Mouse (Mus musculus) lung, embryonic 16.5 days (tissue): Measurements from ENCODE around the gene Olfr339. TPM values are rescaled to one million over a fixed set of nuclear protein-coding genes. Genes with fewer than 3 reads are reported as not detected.
A peak's percentile ranks its signal among the peaks of the same experiment; 100 is the strongest.
"Not testable (repeated sequence)": the region's sequence is repeated elsewhere in the genome, so short reads cannot be mapped to it uniquely, and the experiment has no call there.

Experiments used
- ATAC-seq: fragments of 200-750 bp; cut with Nextera tagmentation; 2 replicates; pipeline ENCODE4 v1.8.0; 2017; ENCODE audit warnings: low read depth, mild to moderate bottlenecking, moderate library complexity
- H3K27ac ChIP-seq: fragments of 300-500 bp; sonication (generic); 2 replicates; pipeline ENCODE4 v1.5.1; 2014; ENCODE audit warnings: mild to moderate bottlenecking, control low read depth, low read length
- H3K27me3 ChIP-seq: fragments of 300-500 bp; sonication (generic); 2 replicates; pipeline ENCODE4 v1.6.1; 2014; ENCODE audit warnings: low read depth, low read length, mixed read lengths; ENCODE audit not compliant: control insufficient read depth, insufficient read depth
- H3K36me3 ChIP-seq: fragments of 300-500 bp; sonication (generic); 2 replicates; pipeline ENCODE4 v1.6.1; 2014; ENCODE audit warnings: low read length; ENCODE audit not compliant: control insufficient read depth, insufficient read depth
- H3K4me1 ChIP-seq: fragments of 300-500 bp; sonication (generic); replicated peaks from 2 replicates; pipeline ENCODE4 v1.6.1; 2014; ENCODE audit warnings: low read length, mixed read lengths; ENCODE audit not compliant: control insufficient read depth, insufficient read depth
- H3K4me2 ChIP-seq: fragments of 300-500 bp; sonication (generic); 2 replicates; pipeline ENCODE4 v1.6.1; 2014; ENCODE audit warnings: low read depth, low read length, control low read depth
- H3K4me3 ChIP-seq: fragments of 300-500 bp; sonication (generic); 2 replicates; pipeline ENCODE4 v1.5.1; 2014; ENCODE audit warnings: mild to moderate bottlenecking, low read length, control low read depth
- H3K9ac ChIP-seq: fragments of 300-500 bp; sonication (generic); 2 replicates; pipeline ENCODE4 v1.6.1; 2014; ENCODE audit warnings: low read length, control low read depth
- H3K9me3 ChIP-seq: fragments of 300-500 bp; sonication (generic); 2 replicates; pipeline ENCODE4 v1.6.1; 2016; ENCODE audit warnings: low read length; ENCODE audit not compliant: control insufficient read depth
- WGBS: fragments of 180-500 bp; shearing (Covaris S2); extraction: QIAGEN DNeasy Blood & Tissue Kit; methylation state at CpG from one replicate; pipeline ENCODE4 v1.1.7; 2014; 5-methylcytosine and 5-hydroxymethylcytosine counted together
- polyA plus RNA-seq: library from polyadenylated mRNA; unstranded; fragments of >200 nt; fragmentation: Nextera tagmentation; extraction: Ambion mirVana; gene quantifications from 2 replicates; pipeline ENCODE4 v1.2.1, GENCODE M21; 2015

The Olfr339 gene
- polyA plus RNA-seq, result not detected in 2 replicates

DNA sequence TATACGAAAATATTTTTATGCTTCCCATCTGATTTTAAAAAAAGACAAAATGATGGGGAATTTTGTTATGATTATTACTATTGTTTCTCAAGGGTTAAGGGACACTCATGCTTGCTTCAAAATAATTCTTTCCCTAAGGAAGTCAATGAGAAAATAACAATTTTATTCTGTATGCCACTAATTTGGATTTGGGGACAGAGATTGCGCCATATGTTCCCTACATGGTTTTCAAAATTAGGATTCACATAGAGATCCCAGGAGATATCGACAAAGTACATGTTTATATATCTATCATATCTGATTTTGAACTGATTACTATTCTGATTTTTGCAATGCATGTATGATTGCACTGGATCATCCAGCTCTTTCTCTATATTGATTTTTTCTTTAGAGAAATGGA lies at the start of gene Olfr339:
Gene Olfr339, plus strand, starts transcription at position 301 of the 400 bp plus-strand sequence.
- no peaks in the 10 kb centered on the region for H3K4me1 ChIP-seq
- H3K9me3 ChIP-seq, result no peaks in the 10 kb centered on the region
- no peak within 1 kb of the TSS for H3K27ac ChIP-seq
- no peak within 1 kb of the TSS for H3K9ac ChIP-seq
- no peak for ATAC-seq
- H3K27me3 ChIP-seq, result no peaks in the 10 kb centered on the region
- WGBS, result 80% methylated on average over 3 of the region's 3 CpGs
- H3K36me3 ChIP-seq, result no peaks in the 10 kb centered on the region
- H3K4me3 ChIP-seq, result no peak within 1 kb of the TSS
- no peak within 1 kb of the TSS for H3K4me2 ChIP-seq

DNA sequence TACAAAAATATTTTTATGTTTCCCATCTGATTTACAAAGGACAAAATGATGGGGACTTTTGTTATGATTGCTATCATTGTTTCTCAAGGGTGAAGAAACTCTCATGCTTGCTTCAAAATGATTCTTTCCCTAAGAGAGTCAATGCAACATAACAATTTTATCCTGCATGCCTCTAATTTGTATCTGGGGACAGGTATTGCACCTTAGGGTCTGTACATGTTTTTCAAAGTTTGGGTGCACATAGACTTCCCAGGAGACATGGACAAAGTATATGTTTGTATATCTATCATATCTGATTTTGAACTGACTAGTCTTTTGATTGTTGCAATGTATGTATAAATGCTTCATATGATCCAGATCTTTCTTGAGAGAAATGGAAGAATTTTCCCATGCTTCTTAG lies 45.5 kb upstream of the Olfr339 start, which contains the start of gene Olfr338:
Gene Olfr338, plus strand, starts transcription at position 301 of the 400 bp plus-strand sequence.
- H3K9ac ChIP-seq, result no peak within 1 kb of the TSS
- no peaks in the 10 kb centered on the region for H3K27me3 ChIP-seq
- no peak for ATAC-seq
- no peak within 1 kb of the TSS for H3K27ac ChIP-seq
- no peak within 1 kb of the TSS for H3K4me3 ChIP-seq
- H3K4me1 ChIP-seq, result no peaks in the 10 kb centered on the region
- no peak within 1 kb of the TSS for H3K4me2 ChIP-seq
- no peaks in the 10 kb centered on the region for H3K9me3 ChIP-seq
- no peaks in the 10 kb centered on the region for H3K36me3 ChIP-seq

DNA sequence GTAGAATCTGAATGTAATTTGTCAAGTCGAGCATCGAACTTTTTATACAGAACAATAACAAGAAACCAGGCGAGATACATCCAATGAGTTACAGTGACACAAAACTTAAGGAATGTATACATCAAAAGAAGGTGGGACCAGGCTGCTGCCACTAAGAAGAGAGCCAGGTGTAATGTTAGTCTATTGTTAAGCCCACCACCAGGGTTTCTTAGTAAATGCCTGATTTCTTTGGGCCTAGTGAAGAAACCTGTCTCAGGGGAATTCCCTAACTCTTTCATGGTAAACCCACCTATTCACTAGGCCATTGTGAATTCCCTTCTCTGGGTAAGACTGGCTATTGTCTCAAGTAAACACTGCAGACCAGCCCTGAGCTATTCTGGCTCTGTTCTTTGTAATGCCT lies 3.6 kb upstream of the Olfr339 start:
- 83% methylated on average over 3 of the region's 3 CpGs for WGBS
- H3K4me2 ChIP-seq, H3K9me3 ChIP-seq, H3K9ac ChIP-seq, ATAC-seq, H3K27me3 ChIP-seq, H3K27ac ChIP-seq, H3K4me3 ChIP-seq, H3K4me1 ChIP-seq, H3K36me3 ChIP-seq: not testable (repeated sequence)

DNA sequence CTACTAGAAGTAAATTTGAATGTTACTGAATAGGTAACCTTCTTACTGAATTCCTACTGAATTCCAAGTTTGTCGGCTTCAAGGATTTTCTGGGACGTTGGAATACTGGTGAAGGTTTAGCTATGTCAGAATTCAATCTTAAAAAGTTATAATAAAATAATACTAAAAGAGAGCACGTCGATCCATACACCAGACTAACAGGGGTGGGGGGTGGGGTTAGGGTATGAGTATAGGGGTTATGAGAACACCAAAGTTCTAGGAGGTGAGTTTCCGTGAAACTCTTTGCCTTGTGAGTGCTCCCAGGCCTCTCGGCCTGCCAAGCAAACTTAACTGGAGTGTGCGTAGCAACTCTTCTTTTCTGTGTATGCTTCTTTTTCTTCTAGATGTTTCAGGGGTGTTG lies 3.2 kb upstream of the Olfr339 start:
- not testable (repeated sequence) for H3K27me3 ChIP-seq, H3K27ac ChIP-seq, H3K9me3 ChIP-seq, H3K9ac ChIP-seq, H3K36me3 ChIP-seq, H3K4me1 ChIP-seq, H3K4me2 ChIP-seq, H3K4me3 ChIP-seq, ATAC-seq
- WGBS, result 84% methylated on average over 7 of the region's 7 CpGs

DNA sequence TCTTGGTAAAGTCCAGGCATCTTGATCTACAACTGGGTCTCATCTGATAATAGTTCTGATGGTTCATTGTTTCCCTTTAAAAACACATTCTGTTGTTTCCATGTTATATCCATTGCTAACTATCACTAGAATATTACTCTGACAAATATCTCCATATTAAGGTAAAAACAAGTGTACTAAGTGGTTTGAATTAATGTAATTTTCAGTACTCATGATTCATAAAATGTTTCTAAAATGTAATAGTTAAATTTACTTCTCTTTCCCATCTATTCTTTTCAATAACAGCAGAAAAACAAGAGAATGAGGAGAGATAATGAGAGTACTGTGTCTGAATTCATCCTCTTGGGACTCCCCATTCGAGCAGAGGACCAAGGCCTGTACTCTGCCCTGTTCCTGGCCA lies 33.5 kb downstream of the Olfr339 start, which contains the start of gene Olfr340:
Gene Olfr340, plus strand, starts transcription at position 301 of the 400 bp plus-strand sequence.
- no peaks in the 10 kb centered on the region for H3K36me3 ChIP-seq
- H3K4me1 ChIP-seq, result no peaks in the 10 kb centered on the region
- WGBS, result 68% methylated on average over 1 of the region's 1 CpGs
- H3K27me3 ChIP-seq, result no peaks in the 10 kb centered on the region
- no peak within 1 kb of the TSS for H3K9ac ChIP-seq
- no peak within 1 kb of the TSS for H3K4me2 ChIP-seq
- ATAC-seq, result no peak
- no peak within 1 kb of the TSS for H3K4me3 ChIP-seq
- no peaks in the 10 kb centered on the region; the same call in 1 of the 2 replicates for H3K9me3 ChIP-seq
- H3K27ac ChIP-seq, result no peak within 1 kb of the TSS

DNA sequence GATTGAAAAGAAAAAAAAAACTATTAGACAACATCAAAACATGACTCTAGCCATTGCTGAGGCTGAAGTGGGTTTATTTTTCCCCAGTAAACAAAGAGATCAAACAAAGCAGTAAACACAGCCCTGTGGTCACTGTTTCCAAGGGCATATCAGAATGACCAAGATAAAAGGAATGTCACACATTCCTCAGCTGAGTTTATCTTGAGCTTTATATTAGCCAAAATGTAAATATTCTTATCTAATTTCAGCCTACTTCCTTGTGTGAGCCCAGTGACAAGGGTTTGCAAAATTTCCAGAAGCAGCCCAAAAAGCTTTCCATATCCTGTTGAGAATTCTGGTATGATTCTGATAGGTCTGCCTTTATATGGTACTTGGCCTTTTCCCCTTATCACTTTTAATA lies 54.9 kb downstream of the Olfr339 start:
- no peak overlapping the region for H3K4me3 ChIP-seq
- no peaks in the 10 kb centered on the region for H3K36me3 ChIP-seq
- peak; percentile 51 for ATAC-seq
- no peak overlapping the region for H3K9ac ChIP-seq
- no peaks in the 10 kb centered on the region for H3K4me1 ChIP-seq
- H3K4me2 ChIP-seq, result no peak overlapping the region
- no peak overlapping the region for H3K27ac ChIP-seq
- no peaks in the 10 kb centered on the region for H3K9me3 ChIP-seq
- H3K27me3 ChIP-seq, result no peaks in the 10 kb centered on the region

Other genes with a start within 250 kb of the Olfr339 start
- gene Ptgs1, start 188.5 kb upstream of the Olfr339 start, polyA plus RNA-seq, result 76.1 and 83.5 TPM in 2 replicates
- 0.04 TPM in 1 of 2 replicates, not detected in the other for gene Olfr338, start 45.4 kb upstream of the Olfr339 start, polyA plus RNA-seq
- gene Olfr340, start 33.6 kb downstream of the Olfr339 start, polyA plus RNA-seq, result not detected in 2 replicates
- gene Olfr341, start 63.5 kb downstream of the Olfr339 start, polyA plus RNA-seq, result not detected in 2 replicates
- gene Olfr342, start 106.1 kb downstream of the Olfr339 start, polyA plus RNA-seq, result not detected in 2 replicates
- gene Olfr344, start 147.7 kb downstream of the Olfr339 start, polyA plus RNA-seq, result not detected in 2 replicates
- gene Olfr345, start 221.1 kb downstream of the Olfr339 start, polyA plus RNA-seq, result not detected in 2 replicates